Mouse (Mus musculus) limb, embryonic 14.5 days (tissue): ENCODE measurements around the gene Ngrn. TPM values are rescaled to one million over a fixed set of nuclear protein-coding genes. Genes with fewer than 3 reads are reported as not detected.

Experiments
- ATAC-seq: fragments of 200-750 bp; cut with Nextera tagmentation; 2 replicates; pipeline ENCODE4 v1.8.0; 2017; ENCODE audit warnings: low read depth, moderate number of reproducible peaks, moderate TSS enrichment; ENCODE audit not compliant: low FRiP score
- DNase-seq: peaks from one replicate; pipeline ENCODE4 v3.0.0-alpha.2; 2015; ENCODE audit warnings: low spot score
- H3K27ac ChIP-seq: fragments of 300-500 bp; sonication (generic); replicated peaks from 2 replicates; pipeline ENCODE4 v1.5.1; 2014; ENCODE audit warnings: low read depth, mild to moderate bottlenecking, low read length, moderate library complexity, mixed read lengths
- H3K27me3 ChIP-seq: fragments of 300-500 bp; sonication (generic); 2 replicates; pipeline ENCODE4 v1.6.1; 2014; ENCODE audit warnings: low read length, mixed read lengths; ENCODE audit not compliant: control insufficient read depth, insufficient read depth
- H3K36me3 ChIP-seq: fragments of 300-500 bp; sonication (generic); 2 replicates; pipeline ENCODE4 v1.6.1; 2014; ENCODE audit warnings: mild to moderate bottlenecking, low read length, moderate library complexity, mixed read lengths; ENCODE audit not compliant: control insufficient read depth, insufficient read depth
- H3K4me1 ChIP-seq: fragments of 300-500 bp; sonication (generic); 2 replicates; pipeline ENCODE4 v1.6.1; 2014; ENCODE audit warnings: antibody characterized with exemption, low read length, mixed read lengths; ENCODE audit not compliant: control insufficient read depth, insufficient read depth
- H3K4me2 ChIP-seq: fragments of 300-500 bp; sonication (generic); replicated peaks from 2 replicates; pipeline ENCODE4 v1.6.1; 2014; ENCODE audit warnings: low read depth, mild to moderate bottlenecking, low read length, moderate library complexity; ENCODE audit not compliant: severe bottlenecking
- H3K4me3 ChIP-seq: fragments of 300-500 bp; sonication (generic); replicated peaks from 2 replicates; pipeline ENCODE4 v1.5.1; 2014; ENCODE audit warnings: low read length
- H3K9ac ChIP-seq: fragments of 300-500 bp; sonication (generic); 2 replicates; pipeline ENCODE4 v1.6.1; 2014; ENCODE audit warnings: mild to moderate bottlenecking, low read depth, low read length, moderate library complexity; ENCODE audit not compliant: severe bottlenecking
- H3K9me3 ChIP-seq: fragments of 300-500 bp; sonication (generic); 2 replicates; pipeline ENCODE4 v1.6.1; 2016; ENCODE audit warnings: low read length; ENCODE audit not compliant: control insufficient read depth
- POLR2A ChIP-seq: fragments of 200-500 bp; IDR thresholded peaks from 2 replicates; pipeline ENCODE4 v1.8.0; 2012; ENCODE audit warnings: inconsistent platforms, mild to moderate bottlenecking, moderate library complexity, borderline replicate concordance; ENCODE audit not compliant: insufficient read depth, insufficient read length; ENCODE audit errors: extremely low read depth
- WGBS: fragments of 180-500 bp; shearing (Covaris S2); extraction: QIAGEN DNeasy Blood & Tissue Kit; methylation state at CpG from one replicate; pipeline ENCODE4 v1.1.7; 2014; 5-methylcytosine and 5-hydroxymethylcytosine counted together
- polyA plus RNA-seq, 2 experiments: library from polyadenylated mRNA; depleted of rRNA in 1 of 2; stranded (reverse) in 1 of 2; unstranded in 1 of 2; fragments of >200 nt; fragmentation: Nextera tagmentation in 1 of 2; extraction: Ambion mirVana in 1 of 2; gene quantifications; 2 replicates each; pipeline versions ENCODE4 v1.2.1 to v1.2.3; 2012 to 2014

Gene Ngrn
- polyA plus RNA-seq, 2 experiments, result 49.9 to 51.6 TPM

- 95% methylated on average over 9 of the region's 9 CpGs for WGBS
- DNase-seq (no peak), ATAC-seq (no peak)
- H3K9me3 ChIP-seq, result no peaks in the 10 kb centered on the region
- no peak for TF ChIP-seq POLR2A
- H3K4me3 ChIP-seq, result no peak overlapping the region
- no peak overlapping the region for H3K9ac ChIP-seq
- H3K36me3 ChIP-seq, result peaks cover 82% of the 10 kb centered on the region
- H3K4me1 ChIP-seq, result no peaks in the 10 kb centered on the region
- no peak overlapping the region for H3K27ac ChIP-seq
- no peak overlapping the region for H3K4me2 ChIP-seq
- no peaks in the 10 kb centered on the region for H3K27me3 ChIP-seq
These were observed 42.3 kb upstream of the Ngrn start for GRCm38 (mm10) chr7:80218666-80219065.

GRCm38 (mm10) chr7:80220237-80220797 lies 40.7 kb upstream of the Ngrn start:
- no peaks in the 10 kb centered on the region for H3K27me3 ChIP-seq
- TF ChIP-seq POLR2A, result no peak
- no peak for DNase-seq
- H3K4me3 ChIP-seq, result no peak overlapping the region
- H3K9me3 ChIP-seq, result no peaks in the 10 kb centered on the region
- peaks cover 88% of the 10 kb centered on the region for H3K36me3 ChIP-seq
- no peak overlapping the region for H3K4me2 ChIP-seq
- H3K4me1 ChIP-seq, result no peaks in the 10 kb centered on the region
- WGBS, result 93% methylated on average over 9 of the region's 9 CpGs
- ATAC-seq, result no peak
- H3K9ac ChIP-seq, result no peak overlapping the region
- no peak overlapping the region for H3K27ac ChIP-seq

GRCm38 (mm10) chr7:80221179-80221750 lies 39.8 kb upstream of the Ngrn start:
- no peaks in the 10 kb centered on the region for H3K9me3 ChIP-seq
- no peak for ATAC-seq
- no peaks in the 10 kb centered on the region for H3K27me3 ChIP-seq
- no peaks in the 10 kb centered on the region for H3K4me1 ChIP-seq
- H3K4me2 ChIP-seq, result no peak overlapping the region
- DNase-seq, result no peak
- 87% methylated on average over 4 of the region's 4 CpGs for WGBS
- no peak overlapping the region for H3K27ac ChIP-seq
- H3K36me3 ChIP-seq, result peaks cover 88% of the 10 kb centered on the region
- no peak for TF ChIP-seq POLR2A
- H3K9ac ChIP-seq, result no peak overlapping the region
- H3K4me3 ChIP-seq, result no peak overlapping the region

GRCm38 (mm10) chr7:80227065-80227464 lies 34.0 kb upstream of the Ngrn start:
- DNase-seq (no peak), ATAC-seq (no peak)
- Histone ChIP-seq H3K27ac (no peak overlapping the region), H3K9me3 (no peaks in the 10 kb centered on the region), H3K4me2 (no peak overlapping the region), H3K4me1 (peaks cover 9% of the 10 kb centered on the region; the same call in 1 of the 2 replicates), H3K4me3 (no peak overlapping the region), H3K27me3 (no peaks in the 10 kb centered on the region), H3K9ac (no peak overlapping the region), H3K36me3 (peaks cover 53% of the 10 kb centered on the region)
- no peak for TF ChIP-seq POLR2A
- WGBS, result 92% methylated on average over 4 of the region's 4 CpGs

GRCm38 (mm10) chr7:80230196-80230595 lies 30.8 kb upstream of the Ngrn start:
- H3K4me2 ChIP-seq, result no peak overlapping the region
- H3K4me3 ChIP-seq, result no peak overlapping the region
- H3K27me3 ChIP-seq, result no peaks in the 10 kb centered on the region
- no peak overlapping the region for H3K9ac ChIP-seq
- peaks cover 11% of the 10 kb centered on the region for H3K4me1 ChIP-seq
- peaks cover 25% of the 10 kb centered on the region for H3K36me3 ChIP-seq
- ATAC-seq (no peak), DNase-seq (no peak)
- no peak overlapping the region for H3K27ac ChIP-seq
- WGBS, result 51% methylated on average over 6 of the region's 6 CpGs
- no peak for TF ChIP-seq POLR2A
- no peaks in the 10 kb centered on the region for H3K9me3 ChIP-seq
